Mouse (Mus musculus): Measurements from ENCODE around the gene Tmem163. TPM values are rescaled to one million over a fixed set of nuclear protein-coding genes. Genes with fewer than 3 reads are reported as not detected.

Gene Tmem163
- polyA plus RNA-seq, 2 experiments, result 0.13 to 0.27 TPM

GRCm38 (mm10) chr1:127586156-127586555, 93.2 kb downstream of the Tmem163 start:
- H3K9ac ChIP-seq (replicated peaks), result no peak overlapping the region
- no peak for TF ChIP-seq CTCF (IDR thresholded peaks at IDR 0.05; ENCODE audit: low read depth)
- 64% methylated on average over 1 of the region's 1 CpGs for WGBS (ENCODE audit: insufficient replicate concordance)
- DNase-seq (ENCODE audit: low read depth in 3 of 3, low spot score in 3 of 3) (no peak), ATAC-seq (ENCODE audit: insufficient read depth) (no peak)
- no peaks in the 10 kb centered on the region for H3K9me3 ChIP-seq (ENCODE audit: control insufficient read depth, low read length)
- H3K27ac ChIP-seq, result no peak overlapping the region
- H3K4me1 ChIP-seq (replicated peaks; ENCODE audit: control insufficient read depth in 2 of 2, insufficient read depth in 2 of 2, low read length in 1 of 2), result no peaks in the 10 kb centered on the region
- H3K36me3 ChIP-seq (replicated peaks; ENCODE audit: control insufficient read depth, insufficient read depth, low read depth), result no peaks in the 10 kb centered on the region
- no peak overlapping the region for H3K4me2 ChIP-seq (ENCODE audit: low read depth)
- no peak overlapping the region for H3K4me3 ChIP-seq (ENCODE audit: insufficient read depth in 1 of 2, low read depth in 2 of 2, low read length in 2 of 2)
- no peaks in the 10 kb centered on the region for H3K27me3 ChIP-seq (ENCODE audit: control insufficient read depth, insufficient read depth, low read length)

GRCm38 (mm10) chr1:127577981-127578380, 101.4 kb downstream of the Tmem163 start:
- no peaks in the 10 kb centered on the region for H3K36me3 ChIP-seq (replicated peaks; ENCODE audit: control insufficient read depth, insufficient read depth, low read depth)
- 56% methylated on average over 5 of the region's 5 CpGs for WGBS (ENCODE audit: insufficient replicate concordance)

GRCm38 (mm10) chr1:127577083-127577482, 102.3 kb downstream of the Tmem163 start:
- H3K9me3 ChIP-seq (ENCODE audit: control insufficient read depth, low read length), result no peaks in the 10 kb centered on the region
- no peak for ATAC-seq (ENCODE audit: insufficient read depth)
- no peaks in the 10 kb centered on the region for H3K27me3 ChIP-seq (ENCODE audit: control insufficient read depth, insufficient read depth, low read length)
- H3K4me1 ChIP-seq (replicated peaks; ENCODE audit: control insufficient read depth in 2 of 2, insufficient read depth in 2 of 2, low read length in 1 of 2), result no peaks in the 10 kb centered on the region
- no peaks in the 10 kb centered on the region for H3K36me3 ChIP-seq (replicated peaks; ENCODE audit: control insufficient read depth, insufficient read depth, low read depth)
- no peak for DNase-seq (ENCODE audit: low read depth in 3 of 3, low spot score in 3 of 3)
- 69% methylated on average over 7 of the region's 7 CpGs for WGBS (ENCODE audit: insufficient replicate concordance)
- no peak overlapping the region for H3K9ac ChIP-seq (replicated peaks)
- H3K4me3 ChIP-seq (ENCODE audit: insufficient read depth in 1 of 2, low read depth in 2 of 2, low read length in 2 of 2), result no peak overlapping the region
- H3K27ac ChIP-seq, result no peak overlapping the region
- H3K4me2 ChIP-seq (ENCODE audit: low read depth), result no peak overlapping the region
- no peak for TF ChIP-seq CTCF (IDR thresholded peaks at IDR 0.05; ENCODE audit: low read depth)
- TF ChIP-seq EP300 (IDR thresholded peaks at IDR 0.05; ENCODE audit: low read depth), result no peak

More at GRCm38 (mm10) chr1:127577981-127578380, 101.4 kb downstream of the Tmem163 start:
- H3K4me3 ChIP-seq (ENCODE audit: insufficient read depth in 1 of 2, low read depth in 2 of 2, low read length in 2 of 2), result no peak overlapping the region
- no peak overlapping the region for H3K9ac ChIP-seq (replicated peaks)
- no peaks in the 10 kb centered on the region for H3K9me3 ChIP-seq (ENCODE audit: control insufficient read depth, low read length)
- ATAC-seq (ENCODE audit: insufficient read depth), result no peak
- no peaks in the 10 kb centered on the region for H3K27me3 ChIP-seq (ENCODE audit: control insufficient read depth, insufficient read depth, low read length)
- no peak overlapping the region for H3K27ac ChIP-seq
- TF ChIP-seq EP300 (IDR thresholded peaks at IDR 0.05; ENCODE audit: low read depth) (no peak), CTCF (IDR thresholded peaks at IDR 0.05; ENCODE audit: low read depth) (no peak)
- H3K4me2 ChIP-seq (ENCODE audit: low read depth), result no peak overlapping the region
- DNase-seq (ENCODE audit: low read depth in 3 of 3, low spot score in 3 of 3), result no peak
- no peaks in the 10 kb centered on the region for H3K4me1 ChIP-seq (replicated peaks; ENCODE audit: control insufficient read depth in 2 of 2, insufficient read depth in 2 of 2, low read length in 1 of 2)

GRCm38 (mm10) chr1:127576563-127576962, 102.8 kb downstream of the Tmem163 start:
- Histone ChIP-seq H3K36me3 (replicated peaks; ENCODE audit: control insufficient read depth, insufficient read depth, low read depth) (no peaks in the 10 kb centered on the region), H3K4me3 (ENCODE audit: insufficient read depth in 1 of 2, low read depth in 2 of 2, low read length in 2 of 2) (no peak overlapping the region), H3K27me3 (ENCODE audit: control insufficient read depth, insufficient read depth, low read length) (no peaks in the 10 kb centered on the region), H3K9ac (replicated peaks) (no peak overlapping the region), H3K27ac (no peak overlapping the region), H3K4me2 (ENCODE audit: low read depth) (no peak overlapping the region), H3K4me1 (replicated peaks; ENCODE audit: control insufficient read depth in 2 of 2, insufficient read depth in 2 of 2, low read length in 1 of 2) (no peaks in the 10 kb centered on the region), H3K9me3 (ENCODE audit: control insufficient read depth, low read length) (no peaks in the 10 kb centered on the region)
- DNase-seq (ENCODE audit: low read depth in 3 of 3, low spot score in 3 of 3) (no peak), ATAC-seq (ENCODE audit: insufficient read depth) (no peak)
- no peak for TF ChIP-seq EP300 (IDR thresholded peaks at IDR 0.05; ENCODE audit: low read depth)
- 39% methylated on average over 8 of the region's 8 CpGs for WGBS (ENCODE audit: insufficient replicate concordance)

- Histone ChIP-seq H3K36me3 (replicated peaks; ENCODE audit: control insufficient read depth, insufficient read depth, low read depth) (no peaks in the 10 kb centered on the region), H3K9ac (replicated peaks) (no peak overlapping the region), H3K27me3 (ENCODE audit: control insufficient read depth, insufficient read depth, low read length) (no peaks in the 10 kb centered on the region), H3K4me2 (ENCODE audit: low read depth) (no peak overlapping the region), H3K4me3 (ENCODE audit: insufficient read depth in 1 of 2, low read depth in 2 of 2, low read length in 2 of 2) (no peak overlapping the region), H3K9me3 (ENCODE audit: control insufficient read depth, low read length) (no peaks in the 10 kb centered on the region), H3K27ac (no peak overlapping the region), H3K4me1 (replicated peaks; ENCODE audit: control insufficient read depth in 2 of 2, insufficient read depth in 2 of 2, low read length in 1 of 2) (no peaks in the 10 kb centered on the region)
- 55% methylated on average over 3 of the region's 3 CpGs for WGBS (ENCODE audit: insufficient replicate concordance)
- ATAC-seq (ENCODE audit: insufficient read depth) (no peak), DNase-seq (ENCODE audit: low read depth in 3 of 3, low spot score in 3 of 3) (no peak)
- TF ChIP-seq CTCF (IDR thresholded peaks at IDR 0.05; ENCODE audit: low read depth) (no peak), EP300 (IDR thresholded peaks at IDR 0.05; ENCODE audit: low read depth) (no peak)
These were observed 103.2 kb downstream of the Tmem163 start for GRCm38 (mm10) chr1:127576143-127576542.
